Mouse (Mus musculus): ENCODE data around the gene Apba2.

- TF ChIP-seq CTCF (IDR thresholded peaks at IDR 0.05; ENCODE audit: extremely low read depth, insufficient read depth, low read length): no peak
- TF ChIP-seq POLR2A (IDR thresholded peaks at IDR 0.05; ENCODE audit: extremely low read depth, insufficient read depth, low read length): no peak
Observed at GRCm38 (mm10) chr7:64792031-64792430, 290.5 kb downstream of the Apba2 start.
